Mouse (Mus musculus) midbrain, embryonic 10.5 days (tissue): ENCODE measurements around the gene Cdh26. TPM values are rescaled to one million over a fixed set of nuclear protein-coding genes. Genes with fewer than 3 reads are reported as not detected.

Source experiments
- DNase-seq: peaks from one replicate; pipeline ENCODE4 v3.0.0-alpha.2; 2017; ENCODE audit warnings: low spot score
- H3K27ac ChIP-seq: fragments of 300-500 bp; sonication (generic); replicated peaks from 2 replicates; pipeline ENCODE4 v1.5.1; 2016; ENCODE audit warnings: mild to moderate bottlenecking
- H3K27me3 ChIP-seq: fragments of 300-500 bp; sonication (generic); 2 replicates; pipeline ENCODE4 v1.6.1; 2016; ENCODE audit warnings: low read depth, mild to moderate bottlenecking; ENCODE audit not compliant: poor library complexity, severe bottlenecking
- H3K36me3 ChIP-seq: fragments of 300-500 bp; sonication (generic); 2 replicates; pipeline ENCODE4 v1.6.1; 2016; ENCODE audit warnings: mild to moderate bottlenecking, moderate library complexity
- H3K4me1 ChIP-seq: fragments of 300-500 bp; sonication (generic); 2 replicates; pipeline ENCODE4 v1.6.1; 2016
- H3K4me3 ChIP-seq: fragments of 300-500 bp; sonication (generic); 2 replicates; pipeline ENCODE4 v1.5.1; 2016; ENCODE audit warnings: mild to moderate bottlenecking, moderate library complexity
- H3K9me3 ChIP-seq: fragments of 300-500 bp; sonication (generic); replicated peaks from 2 replicates; pipeline ENCODE4 v1.6.1; 2016; ENCODE audit warnings: mild to moderate bottlenecking
- WGBS: fragments of 180-500 bp; shearing (Covaris S2); methylation state at CpG from one replicate; pipeline ENCODE4 v1.1.7; 2016; 5-methylcytosine and 5-hydroxymethylcytosine counted together
- polyA plus RNA-seq: library from polyadenylated mRNA; unstranded; fragments of >200 nt; fragmentation: Nextera tagmentation; extraction: Ambion mirVana; gene quantifications from 2 replicates; pipeline ENCODE4 v1.2.1, GENCODE M21; 2016

Gene Cdh26
- polyA plus RNA-seq, 1 experiment from 2014 or later: 0.04 TPM

DNA sequence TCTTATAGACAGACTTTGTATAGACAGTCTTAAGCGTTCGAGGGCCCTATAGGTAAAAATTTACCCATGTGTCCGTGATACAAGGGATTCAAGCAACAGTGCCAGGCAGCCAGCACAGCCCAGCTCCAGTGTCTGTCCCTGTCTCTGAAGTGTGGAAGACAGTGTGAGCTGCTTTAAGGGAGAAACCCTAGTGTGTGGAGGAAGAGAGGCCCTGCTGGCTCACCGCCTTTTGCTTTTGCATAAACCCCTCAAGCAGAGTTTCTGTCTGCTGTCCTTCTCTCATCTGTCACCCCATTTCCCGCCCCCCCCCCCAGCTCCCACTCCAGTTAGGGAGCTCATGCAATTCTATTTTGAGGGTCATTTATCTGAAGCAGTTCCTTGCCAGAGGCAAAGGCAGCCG is 8.7 kb upstream of the Cdh26 start:
- Histone ChIP-seq H3K36me3 (no peaks in the 10 kb centered on the region), H3K27ac (no peak overlapping the region), H3K4me1 (0 out of 2 replicates have a peak, but pooled peaks cover 4% of the 10 kb centered on the region), H3K9me3 (no peaks in the 10 kb centered on the region), H3K4me3 (no peak overlapping the region), H3K27me3 (no peaks in the 10 kb centered on the region)
- WGBS: 52% methylated on average over 6 of the region's 6 CpGs
- DNase-seq: peak; percentile 9

DNA sequence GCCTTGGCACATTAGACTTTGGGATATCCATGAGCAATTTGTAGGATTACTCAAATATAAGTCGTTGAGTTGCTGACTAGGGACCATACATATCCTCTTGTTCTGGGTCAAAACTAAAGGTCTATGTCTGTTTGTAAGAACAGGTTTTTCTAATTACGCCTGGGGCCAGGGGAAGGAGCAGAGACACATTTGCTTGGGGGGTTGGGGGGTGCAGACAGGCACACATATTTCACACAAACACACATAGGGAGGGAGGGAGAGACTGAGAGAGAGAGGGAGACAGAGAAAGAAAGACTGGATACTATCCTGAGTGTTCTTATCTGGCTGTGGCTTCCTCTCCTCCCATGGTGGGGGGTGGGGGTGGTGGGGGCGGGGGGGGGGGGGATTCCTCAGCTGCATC is 8.1 kb upstream of the Cdh26 start:
- peak; percentile 10 for DNase-seq
- Histone ChIP-seq H3K27me3 (no peaks in the 10 kb centered on the region), H3K4me3 (no peak overlapping the region), H3K4me1 (0 out of 2 replicates have a peak, but pooled peaks cover 4% of the 10 kb centered on the region), H3K36me3 (no peaks in the 10 kb centered on the region), H3K27ac (no peak overlapping the region), H3K9me3 (no peaks in the 10 kb centered on the region)
- 60% methylated on average over 2 of the region's 3 CpGs for WGBS

DNA sequence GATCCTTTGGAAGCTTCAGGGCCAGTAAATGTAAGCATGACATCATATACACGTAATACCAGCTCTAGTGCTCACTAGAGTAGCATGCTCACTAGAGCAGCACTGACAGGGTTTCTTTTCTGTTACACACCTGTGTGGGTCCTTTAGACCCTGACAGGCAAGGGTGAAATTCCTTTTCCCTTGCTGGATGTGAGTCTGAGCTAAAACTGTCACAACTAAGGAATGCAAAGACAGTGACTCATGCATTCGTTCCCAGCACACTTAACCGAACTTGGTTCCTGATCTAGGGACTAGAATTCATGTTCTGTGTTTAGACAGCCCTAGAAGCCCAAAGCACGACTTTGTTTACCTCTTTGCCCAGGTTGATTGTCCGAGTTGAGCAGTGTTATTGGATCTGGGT is 7.1 kb upstream of the Cdh26 start:
- no peaks in the 10 kb centered on the region for H3K9me3 ChIP-seq
- peak; percentile 7 for DNase-seq
- no peak overlapping the region for H3K4me3 ChIP-seq
- H3K27me3 ChIP-seq: no peaks in the 10 kb centered on the region
- 0 out of 2 replicates have a peak, but pooled peaks cover 4% of the 10 kb centered on the region for H3K4me1 ChIP-seq
- H3K36me3 ChIP-seq: no peaks in the 10 kb centered on the region
- 82% methylated on average over 5 of the region's 5 CpGs for WGBS
- H3K27ac ChIP-seq: no peak overlapping the region

DNA sequence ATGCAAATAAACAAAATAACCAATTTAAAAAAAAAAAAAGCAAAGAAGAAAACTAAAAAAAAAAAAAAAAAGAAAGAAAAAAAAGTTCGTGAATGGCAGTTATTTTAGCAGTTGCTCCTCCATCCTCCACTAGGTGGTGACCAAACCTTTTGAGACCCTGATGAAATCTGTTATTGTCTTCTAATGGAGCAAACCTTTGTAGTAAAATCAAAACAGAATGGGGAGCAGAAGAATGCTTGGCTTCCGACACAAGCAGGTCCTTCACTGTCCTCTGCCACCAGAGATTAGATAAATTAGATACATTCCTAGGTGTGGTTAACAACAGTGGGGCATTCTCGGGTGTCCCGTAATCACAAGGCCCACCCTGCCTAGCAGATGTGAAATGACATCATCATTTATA is 4.1 kb upstream of the Cdh26 start:
- 59% methylated on average over 4 of the region's 4 CpGs for WGBS
- DNase-seq: no peak
- H3K9me3 ChIP-seq: no peaks in the 10 kb centered on the region
- no peak overlapping the region for H3K4me3 ChIP-seq
- H3K36me3 ChIP-seq: no peaks in the 10 kb centered on the region
- no peaks in the 10 kb centered on the region for H3K27me3 ChIP-seq
- H3K27ac ChIP-seq: no peak overlapping the region
- 0 out of 2 replicates have a peak, but pooled peaks cover 4% of the 10 kb centered on the region for H3K4me1 ChIP-seq

DNA sequence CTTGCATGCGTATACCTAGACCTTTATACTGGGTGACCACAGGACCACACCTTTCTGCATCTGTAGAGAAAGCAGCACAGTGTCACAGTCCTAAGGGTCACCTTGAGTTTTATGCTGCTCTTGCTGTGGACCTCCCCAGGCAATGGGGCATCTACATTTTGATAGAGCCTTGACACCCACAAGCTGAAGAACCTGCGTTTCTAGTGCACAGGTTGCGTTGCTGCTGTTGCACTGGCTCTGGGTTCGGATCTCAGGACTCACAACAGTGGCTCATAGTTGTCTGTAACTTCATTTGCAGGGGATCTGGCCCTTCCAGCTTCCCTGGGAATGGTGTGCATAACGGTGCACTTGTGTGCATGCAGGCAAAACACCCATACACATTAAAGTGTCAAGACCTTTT is 3.1 kb upstream of the Cdh26 start:
- 0 out of 2 replicates have a peak, but pooled peaks cover 6% of the 10 kb centered on the region for H3K4me1 ChIP-seq
- H3K9me3 ChIP-seq: no peaks in the 10 kb centered on the region
- no peaks in the 10 kb centered on the region for H3K36me3 ChIP-seq
- H3K4me3 ChIP-seq: no peak overlapping the region
- no peak overlapping the region for H3K27ac ChIP-seq
- no peaks in the 10 kb centered on the region for H3K27me3 ChIP-seq
- 84% methylated on average over 5 of the region's 5 CpGs for WGBS
- no peak for DNase-seq

DNA sequence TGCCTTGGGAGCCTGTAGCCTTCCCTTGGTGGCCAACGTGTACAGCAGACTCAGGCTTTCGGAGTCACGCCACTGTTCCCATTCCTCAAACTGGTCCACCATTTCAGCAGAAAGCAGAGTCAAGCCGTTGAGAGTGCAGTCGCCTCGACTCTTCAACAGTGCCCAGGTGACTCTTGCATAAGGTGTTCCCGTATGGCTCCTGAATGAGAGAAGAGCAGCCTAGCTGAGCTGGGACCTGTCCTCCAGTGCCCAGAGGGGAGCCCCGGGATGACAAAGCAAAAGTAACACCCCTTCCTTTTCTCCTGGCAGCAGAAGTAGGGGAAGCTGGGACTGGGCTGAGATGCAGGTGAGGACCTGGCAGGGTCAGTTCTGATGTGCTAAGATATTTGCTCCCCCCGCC is 2.1 kb upstream of the Cdh26 start:
- no peak for DNase-seq
- no peak overlapping the region for H3K4me3 ChIP-seq
- H3K9me3 ChIP-seq: no peaks in the 10 kb centered on the region
- H3K27ac ChIP-seq: no peak overlapping the region
- WGBS: 78% methylated on average over 9 of the region's 9 CpGs
- H3K36me3 ChIP-seq: no peaks in the 10 kb centered on the region
- H3K4me1 ChIP-seq: 0 out of 2 replicates have a peak, but pooled peaks cover 3% of the 10 kb centered on the region
- H3K27me3 ChIP-seq: no peaks in the 10 kb centered on the region

DNA sequence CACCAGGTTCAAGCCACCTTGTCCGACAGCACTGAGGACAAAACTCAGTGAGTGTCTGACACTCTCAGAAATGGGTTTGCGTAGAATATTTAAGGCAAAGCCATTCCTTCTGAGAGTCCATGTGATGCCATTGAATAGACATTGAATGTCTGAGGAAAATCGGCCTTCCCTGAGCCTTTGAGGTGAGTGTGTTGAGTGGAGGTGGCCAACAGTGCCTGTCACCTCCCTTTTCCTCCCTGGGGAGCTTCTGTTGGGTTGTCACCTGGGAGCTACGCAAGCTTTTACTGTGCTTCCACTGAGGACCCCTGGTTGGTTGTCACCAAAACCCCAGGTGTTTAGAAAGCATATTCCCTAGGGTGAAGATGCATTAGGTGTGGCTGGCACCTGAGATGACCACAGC is 1.7 kb upstream of the Cdh26 start:
- no peak overlapping the region for H3K27ac ChIP-seq
- no peaks in the 10 kb centered on the region for H3K36me3 ChIP-seq
- H3K4me3 ChIP-seq: no peak overlapping the region
- 0 out of 2 replicates have a peak, but pooled peaks cover 3% of the 10 kb centered on the region for H3K4me1 ChIP-seq
- H3K9me3 ChIP-seq: no peaks in the 10 kb centered on the region
- H3K27me3 ChIP-seq: no peaks in the 10 kb centered on the region
- WGBS: 90% methylated on average over 4 of the region's 4 CpGs
- no peak for DNase-seq

DNA sequence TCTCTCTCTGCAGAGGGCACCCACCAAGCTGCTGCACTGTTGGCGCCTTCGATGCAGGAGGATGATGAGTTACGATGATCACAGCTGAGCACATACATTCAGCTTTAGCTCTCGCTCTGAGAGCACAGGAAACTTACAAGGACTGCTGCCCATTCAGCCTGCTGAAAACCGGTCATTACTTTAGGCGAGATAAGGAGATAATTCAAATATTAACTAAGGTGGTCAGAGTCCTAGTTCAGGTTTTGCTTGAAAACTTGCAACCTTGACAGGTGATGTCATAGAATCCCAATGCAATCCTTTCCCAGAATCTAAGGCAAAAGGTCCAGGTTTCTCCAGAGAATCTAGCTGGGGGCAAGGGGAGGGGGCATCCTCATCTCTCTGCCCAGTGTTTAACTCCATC is 905 bp upstream of the Cdh26 start:
- WGBS: 89% methylated on average over 6 of the region's 6 CpGs
- Histone ChIP-seq H3K27ac (no peak overlapping the region), H3K27me3 (no peaks in the 10 kb centered on the region), H3K36me3 (no peaks in the 10 kb centered on the region), H3K4me3 (no peak overlapping the region), H3K9me3 (no peaks in the 10 kb centered on the region), H3K4me1 (0 out of 2 replicates have a peak, but pooled peaks cover 3% of the 10 kb centered on the region)
- DNase-seq: no peak

DNA sequence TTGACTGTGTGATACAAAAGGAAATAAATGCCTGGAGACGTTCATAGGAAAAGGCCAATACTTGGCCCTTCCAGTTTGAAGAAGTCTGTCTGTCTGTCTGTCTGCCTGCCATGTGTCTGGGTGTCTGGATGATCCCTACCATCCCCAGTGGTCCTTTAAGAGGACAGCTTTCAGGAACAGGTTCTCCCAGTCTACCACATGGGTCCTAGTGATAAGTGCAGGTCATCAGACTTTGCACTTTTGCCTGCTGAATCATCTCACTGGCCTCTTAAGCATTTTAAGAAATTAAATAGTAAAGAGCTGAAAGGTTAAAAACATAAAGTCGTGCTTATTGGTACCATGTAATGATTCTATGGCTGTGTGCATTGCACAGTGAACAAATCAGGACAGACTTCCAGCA is 3.2 kb downstream of the Cdh26 start:
- Histone ChIP-seq H3K27me3 (no peaks in the 10 kb centered on the region), H3K4me3 (no peak overlapping the region), H3K36me3 (no peaks in the 10 kb centered on the region), H3K4me1 (0 out of 2 replicates have a peak, but pooled peaks cover 3% of the 10 kb centered on the region), H3K27ac (no peak overlapping the region), H3K9me3 (no peaks in the 10 kb centered on the region)
- 73% methylated on average over 2 of the region's 2 CpGs for WGBS
- no peak for DNase-seq

DNA sequence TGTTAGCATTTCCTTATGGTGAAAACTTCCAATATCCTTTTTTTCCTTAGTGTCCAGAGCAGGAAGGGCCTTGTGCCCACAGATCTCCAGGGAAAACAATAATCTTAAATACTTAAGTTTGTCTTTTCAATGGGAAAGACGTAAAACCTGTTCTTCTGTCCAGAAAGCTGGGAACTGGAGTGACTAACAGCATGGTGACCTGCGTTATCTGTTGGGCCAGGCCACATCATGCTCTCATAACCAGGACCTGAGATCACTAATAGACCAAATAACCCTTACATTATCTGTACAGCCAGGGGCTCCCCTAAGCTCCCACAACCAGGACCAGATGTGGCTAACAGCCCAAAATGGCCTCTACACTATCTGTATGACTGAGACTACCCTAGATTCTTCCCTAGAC is 3.6 kb downstream of the Cdh26 start:
- H3K27ac ChIP-seq: no peak overlapping the region
- 82% methylated on average over 2 of the region's 2 CpGs for WGBS
- H3K9me3 ChIP-seq: no peaks in the 10 kb centered on the region
- H3K36me3 ChIP-seq: no peaks in the 10 kb centered on the region
- 0 out of 2 replicates have a peak, but pooled peaks cover 3% of the 10 kb centered on the region for H3K4me1 ChIP-seq
- no peak overlapping the region for H3K4me3 ChIP-seq
- no peak for DNase-seq
- H3K27me3 ChIP-seq: no peaks in the 10 kb centered on the region

DNA sequence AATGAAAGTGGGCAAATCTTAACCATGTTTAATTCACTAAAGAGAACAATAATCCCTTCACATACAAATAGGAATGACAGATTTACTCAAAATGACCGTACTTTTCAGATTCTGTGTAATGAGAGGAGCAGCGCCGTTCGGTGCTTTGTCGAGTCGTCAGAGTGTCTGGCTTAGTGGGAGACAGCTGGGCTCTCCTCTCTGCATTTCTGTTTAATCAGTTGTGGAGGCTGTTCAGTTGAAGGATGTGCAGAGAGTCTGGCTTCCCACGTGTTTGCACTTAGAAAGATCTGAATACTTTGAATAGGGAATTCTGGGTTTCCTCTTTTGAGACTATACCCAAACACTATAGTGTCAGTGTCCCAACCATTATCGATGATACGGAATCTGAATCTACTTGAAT is 7.0 kb downstream of the Cdh26 start:
- Histone ChIP-seq H3K36me3 (no peaks in the 10 kb centered on the region), H3K4me3 (no peak overlapping the region), H3K4me1 (no peaks in the 10 kb centered on the region), H3K9me3 (no peaks in the 10 kb centered on the region), H3K27me3 (no peaks in the 10 kb centered on the region), H3K27ac (no peak overlapping the region)
- 78% methylated on average over 9 of the region's 9 CpGs for WGBS
- no peak for DNase-seq

DNA sequence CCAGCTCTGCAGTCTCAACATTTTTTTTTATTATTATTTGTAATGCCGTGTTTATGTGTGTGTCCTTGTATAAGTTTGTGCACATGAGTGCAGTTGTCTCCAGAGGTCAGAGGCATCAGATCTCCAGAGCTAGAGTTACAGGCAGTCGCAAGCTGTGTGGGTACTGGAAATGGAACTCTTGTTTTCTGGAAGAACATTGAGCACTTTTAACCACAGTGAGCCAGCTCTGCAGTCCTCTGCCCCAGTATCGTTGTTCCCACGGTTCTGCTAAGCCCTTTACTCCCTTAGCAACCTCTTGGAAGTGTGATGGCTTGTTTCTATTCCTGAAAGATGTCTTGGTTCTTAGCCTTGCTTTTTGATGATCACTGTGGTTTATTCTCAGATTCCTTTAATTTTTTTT is 19.1 kb downstream of the Cdh26 start:
- Histone ChIP-seq H3K9me3 (no peaks in the 10 kb centered on the region), H3K36me3 (no peaks in the 10 kb centered on the region), H3K4me3 (no peak overlapping the region), H3K27me3 (no peaks in the 10 kb centered on the region), H3K27ac (no peak overlapping the region), H3K4me1 (no peaks in the 10 kb centered on the region)
- DNase-seq: no peak
- 80% methylated on average over 4 of the region's 4 CpGs for WGBS

DNA sequence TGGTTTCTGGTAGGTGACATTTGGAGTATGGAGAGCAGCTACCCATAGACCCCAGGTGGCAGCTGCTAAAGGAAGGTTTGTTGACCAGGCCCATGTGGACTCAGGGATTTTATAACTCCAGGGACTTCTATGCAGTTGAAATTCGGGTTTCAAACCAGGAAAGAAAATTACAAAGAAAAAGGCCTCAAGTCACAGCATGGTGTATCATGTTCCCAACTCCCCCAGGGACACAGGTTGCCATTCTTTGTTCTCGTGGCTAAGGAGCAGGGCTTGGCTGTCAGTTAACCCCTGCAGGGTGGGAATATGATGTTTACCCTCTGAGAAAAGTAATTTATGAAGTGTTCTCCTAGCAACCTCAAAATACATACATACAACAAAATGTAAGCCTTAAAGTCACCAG is 19.9 kb downstream of the Cdh26 start:
- Histone ChIP-seq H3K4me3 (no peak overlapping the region), H3K36me3 (no peaks in the 10 kb centered on the region), H3K27me3 (no peaks in the 10 kb centered on the region), H3K27ac (no peak overlapping the region), H3K9me3 (no peaks in the 10 kb centered on the region), H3K4me1 (0 out of 2 replicates have a peak, but pooled peaks cover 2% of the 10 kb centered on the region)
- no peak for DNase-seq
- WGBS: 30% methylated on average over 2 of the region's 2 CpGs

DNA sequence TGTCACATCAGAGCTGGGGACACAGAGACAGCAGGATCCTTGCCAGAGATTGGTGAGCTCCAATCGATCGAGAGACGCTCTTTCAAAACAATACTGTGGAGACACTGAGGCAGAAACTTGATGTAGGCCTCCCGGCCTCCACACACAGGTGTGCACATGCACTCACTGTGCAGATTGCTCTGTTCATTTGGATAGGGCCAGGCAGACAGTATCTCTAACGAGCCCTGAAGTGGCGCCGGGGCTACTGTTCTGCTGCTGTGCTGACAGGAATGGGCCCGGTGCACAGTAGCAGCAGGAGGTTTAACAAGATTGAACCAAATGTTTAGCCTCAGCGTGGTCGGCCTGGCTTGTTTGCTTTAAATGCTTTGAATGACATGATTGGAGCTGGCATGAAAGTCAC is 20.6 kb downstream of the Cdh26 start:
- no peaks in the 10 kb centered on the region for H3K27me3 ChIP-seq
- 0 out of 2 replicates have a peak, but pooled peaks cover 5% of the 10 kb centered on the region for H3K4me1 ChIP-seq
- H3K36me3 ChIP-seq: no peaks in the 10 kb centered on the region
- H3K9me3 ChIP-seq: no peaks in the 10 kb centered on the region
- H3K27ac ChIP-seq: no peak overlapping the region
- WGBS: 69% methylated on average over 10 of the region's 10 CpGs
- no peak for DNase-seq
- no peak overlapping the region for H3K4me3 ChIP-seq
